Mouse (Mus musculus): Measurements from ENCODE around the gene Zmat3. TPM values are rescaled to one million over a fixed set of nuclear protein-coding genes. Genes with fewer than 3 reads are reported as not detected.

Gene Zmat3
- 4.9 and 5.2 TPM in 2 replicates for polyA plus RNA-seq (2014; fragmentation: Nextera tagmentation; extraction: Ambion mirVana)

DNA sequence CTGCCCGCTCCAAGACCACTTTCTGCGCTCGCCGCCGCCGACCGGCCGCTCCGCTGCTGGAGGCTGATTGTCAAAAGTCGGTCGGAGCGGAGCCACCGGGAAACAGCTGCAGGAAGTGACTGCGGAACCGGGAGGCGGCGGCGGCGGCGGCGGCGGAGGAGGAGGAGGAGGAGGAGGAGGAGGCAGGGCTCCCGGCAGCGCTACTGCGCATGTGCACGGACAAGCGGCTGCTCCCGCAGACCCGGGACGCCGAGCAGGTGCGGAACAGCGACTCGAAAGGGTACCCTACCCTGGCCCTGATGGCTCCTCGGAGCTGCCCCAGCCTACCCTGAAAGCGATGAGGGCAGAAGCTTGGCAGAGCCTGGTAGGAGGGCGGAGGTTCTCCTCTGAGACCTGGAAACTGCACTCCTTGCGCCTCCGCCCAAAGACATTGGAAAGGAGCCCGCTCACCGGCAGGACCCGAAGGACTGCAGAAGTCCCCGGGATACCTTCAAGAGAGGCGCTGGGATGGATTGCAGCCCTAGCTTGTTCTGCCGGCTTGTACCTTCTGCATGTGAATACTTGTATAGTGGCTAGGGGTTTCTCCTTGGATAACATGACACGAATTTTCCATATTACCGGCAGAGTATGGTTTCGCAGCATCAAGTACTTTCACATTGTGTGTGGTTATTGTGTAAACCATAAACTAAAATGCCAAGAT, at the start of gene Zmat3:
TSS of gene Zmat3 (minus strand) at position 469 of the 700 bp plus-strand sequence.
- Histone ChIP-seq H3K36me3 (ENCODE audit: insufficient read depth) (no peaks in the 10 kb centered on the region), H3K27me3 (ENCODE audit: insufficient read depth, low read length) (no peaks in the 10 kb centered on the region; the same call in 1 of the 2 replicates), H3K4me3 (ENCODE audit: low read depth, low read length) (peak within 1 kb of the TSS; percentile 81), H3K4me1 (ENCODE audit: insufficient read depth) (peaks cover 8% of the 10 kb centered on the region; the same call in 1 of the 2 replicates), H3K4me2 (peak within 1 kb of the TSS; percentile 89), H3K9ac (peak within 1 kb of the TSS; percentile 74), H3K27ac (ENCODE audit: low read depth) (peak within 1 kb of the TSS; percentile 46; the same call in 1 of the 2 replicates), H3K9me3 (ENCODE audit: low read depth, low read length) (no peaks in the 10 kb centered on the region)
- ATAC-seq (ENCODE audit: insufficient read depth) (peak; percentile 79), DNase-seq (peak; percentile 79)
- no peak for TF ChIP-seq CTCF (IDR thresholded peaks at IDR 0.05; ENCODE audit: low read depth)
- WGBS, result 2% methylated on average over 36 of the region's 48 CpGs

GRCm38 (mm10) chr3:32414381-32414780, 48.6 kb upstream of the Zmat3 start:
- Histone ChIP-seq H3K9ac (no peak overlapping the region), H3K4me2 (no peak overlapping the region), H3K36me3 (ENCODE audit: insufficient read depth) (no peaks in the 10 kb centered on the region), H3K4me1 (ENCODE audit: insufficient read depth) (peaks cover 30% of the 10 kb centered on the region), H3K9me3 (ENCODE audit: low read depth, low read length) (no peaks in the 10 kb centered on the region), H3K27me3 (ENCODE audit: insufficient read depth, low read length) (no peaks in the 10 kb centered on the region), H3K27ac (ENCODE audit: low read depth) (no peak overlapping the region), H3K4me3 (ENCODE audit: low read depth, low read length) (no peak overlapping the region)
- 49% methylated on average over 4 of the region's 4 CpGs for whole genome bisulfite sequencing
- no peak for TF ChIP-seq CTCF (IDR thresholded peaks at IDR 0.05; ENCODE audit: low read depth)
- no peak for DNase-seq
- no peak for ATAC-seq (ENCODE audit: insufficient read depth)

GRCm38 (mm10) chr3:32412502-32413044, 46.8 kb upstream of the Zmat3 start:
- TF ChIP-seq CTCF (IDR thresholded peaks at IDR 0.05; ENCODE audit: low read depth), result no peak
- Histone ChIP-seq H3K9ac (no peak overlapping the region), H3K27ac (ENCODE audit: low read depth) (no peak overlapping the region), H3K4me3 (ENCODE audit: low read depth, low read length) (no peak overlapping the region), H3K4me2 (no peak overlapping the region), H3K4me1 (ENCODE audit: insufficient read depth) (peaks cover 35% of the 10 kb centered on the region), H3K36me3 (ENCODE audit: insufficient read depth) (no peaks in the 10 kb centered on the region), H3K9me3 (ENCODE audit: low read depth, low read length) (no peaks in the 10 kb centered on the region), H3K27me3 (ENCODE audit: insufficient read depth, low read length) (no peaks in the 10 kb centered on the region)
- WGBS, result 52% methylated on average over 7 of the region's 7 CpGs
- no peak for ATAC-seq (ENCODE audit: insufficient read depth)
- DNase-seq, result no peak

DNA sequence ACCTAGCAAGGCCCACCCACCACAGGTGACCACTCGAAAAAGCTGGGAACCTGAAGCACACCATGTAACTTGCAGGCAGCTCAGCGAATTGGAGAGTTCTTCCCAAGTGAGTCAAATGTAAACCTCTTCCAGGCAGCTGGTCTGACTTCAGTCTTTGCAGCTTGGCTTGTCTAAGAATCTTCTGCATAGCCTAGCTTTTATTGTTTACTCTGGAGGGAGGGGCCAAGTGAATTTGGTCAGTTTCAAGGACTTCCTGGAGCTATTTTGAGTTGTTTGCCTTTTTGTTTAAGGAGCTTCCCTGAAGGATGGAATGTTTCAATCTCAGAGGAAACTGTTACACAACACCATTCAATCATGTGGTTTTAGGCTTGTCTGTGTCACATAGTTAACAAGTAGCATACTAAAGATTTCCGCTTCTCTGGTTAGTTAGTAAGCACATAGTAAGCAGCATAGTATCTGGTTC, 43.0 kb upstream of the Zmat3 start:
- WGBS, result 71% methylated on average over 3 of the region's 3 CpGs
- Histone ChIP-seq H3K9me3 (ENCODE audit: low read depth, low read length) (no peaks in the 10 kb centered on the region), H3K4me1 (ENCODE audit: insufficient read depth) (peaks cover 17% of the 10 kb centered on the region; the same call in 1 of the 2 replicates), H3K27ac (ENCODE audit: low read depth) (0 out of 2 replicates have a peak overlapping the region, but pooled peaks have one; percentile 59), H3K4me2 (no peak overlapping the region), H3K9ac (no peak overlapping the region), H3K4me3 (ENCODE audit: low read depth, low read length) (no peak overlapping the region), H3K36me3 (ENCODE audit: insufficient read depth) (no peaks in the 10 kb centered on the region), H3K27me3 (ENCODE audit: insufficient read depth, low read length) (no peaks in the 10 kb centered on the region)
- DNase-seq (peak; percentile 75), ATAC-seq (ENCODE audit: insufficient read depth) (peak; percentile 78)
- no peak for TF ChIP-seq CTCF (IDR thresholded peaks at IDR 0.05; ENCODE audit: low read depth)

DNA sequence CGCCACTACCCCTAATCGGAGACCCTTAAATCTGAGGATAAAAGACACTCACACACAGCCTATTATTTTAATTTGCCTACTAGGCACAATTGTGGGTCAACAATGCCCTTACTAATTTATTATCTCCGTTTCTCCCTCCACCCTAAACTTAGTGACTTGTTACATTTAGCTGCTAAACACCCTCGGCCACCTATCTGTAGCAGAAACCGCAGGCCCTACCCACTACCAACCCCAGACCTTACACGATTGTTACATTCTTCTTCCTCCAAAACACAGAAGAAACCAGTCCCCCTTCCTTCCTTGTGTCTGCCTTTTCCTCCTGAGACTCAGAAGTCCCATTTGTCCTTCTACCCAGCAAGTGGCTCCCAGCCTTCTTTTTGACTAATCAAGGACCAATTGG, 41.0 kb upstream of the Zmat3 start:
- Histone ChIP-seq H3K27ac (ENCODE audit: low read depth) (no peak overlapping the region), H3K4me3 (ENCODE audit: low read depth, low read length) (no peak overlapping the region), H3K9me3 (ENCODE audit: low read depth, low read length) (no peaks in the 10 kb centered on the region), H3K4me1 (ENCODE audit: insufficient read depth) (peaks cover 11% of the 10 kb centered on the region; the same call in 1 of the 2 replicates), H3K27me3 (ENCODE audit: insufficient read depth, low read length) (no peaks in the 10 kb centered on the region), H3K36me3 (ENCODE audit: insufficient read depth) (no peaks in the 10 kb centered on the region), H3K4me2 (no peak overlapping the region), H3K9ac (no peak overlapping the region)
- 79% methylated on average over 6 of the region's 6 CpGs for WGBS
- ATAC-seq (ENCODE audit: insufficient read depth), result no peak
- no peak for DNase-seq
- TF ChIP-seq CTCF (IDR thresholded peaks at IDR 0.05; ENCODE audit: low read depth), result no peak

- H3K4me1 ChIP-seq (ENCODE audit: insufficient read depth), result peaks cover 11% of the 10 kb centered on the region; the same call in 1 of the 2 replicates
- H3K36me3 ChIP-seq (ENCODE audit: insufficient read depth), result no peaks in the 10 kb centered on the region
- DNase-seq (no peak), ATAC-seq (ENCODE audit: insufficient read depth) (no peak)
- no peaks in the 10 kb centered on the region for H3K9me3 ChIP-seq (ENCODE audit: low read depth, low read length)
- no peak overlapping the region for H3K27ac ChIP-seq (ENCODE audit: low read depth)
- no peak overlapping the region for H3K9ac ChIP-seq
- no peaks in the 10 kb centered on the region for H3K27me3 ChIP-seq (ENCODE audit: insufficient read depth, low read length)
- TF ChIP-seq CTCF (IDR thresholded peaks at IDR 0.05; ENCODE audit: low read depth), result no peak
- no peak overlapping the region for H3K4me2 ChIP-seq
- H3K4me3 ChIP-seq (ENCODE audit: low read depth, low read length), result no peak overlapping the region
- 77% methylated on average over 1 of the region's 1 CpGs for WGBS
Observed at GRCm38 (mm10) chr3:32405699-32406098, 39.9 kb upstream of the Zmat3 start.

Measured in lung, embryonic 14.5 days (tissue).